Mouse (Mus musculus) mesoderm, embryonic 11.5 days (tissue): ENCODE measurements around the gene Cntf.
"Not testable (repeated sequence)": the region's sequence is repeated elsewhere in the genome, so short reads cannot be mapped to it uniquely, and the experiment has no call there.

Experiments
- DNase-seq: peaks from one replicate; pipeline ENCODE4 v3.0.0-alpha.2; 2012; ENCODE audit warnings: low read depth, low spot score

Cntf gene

DNA sequence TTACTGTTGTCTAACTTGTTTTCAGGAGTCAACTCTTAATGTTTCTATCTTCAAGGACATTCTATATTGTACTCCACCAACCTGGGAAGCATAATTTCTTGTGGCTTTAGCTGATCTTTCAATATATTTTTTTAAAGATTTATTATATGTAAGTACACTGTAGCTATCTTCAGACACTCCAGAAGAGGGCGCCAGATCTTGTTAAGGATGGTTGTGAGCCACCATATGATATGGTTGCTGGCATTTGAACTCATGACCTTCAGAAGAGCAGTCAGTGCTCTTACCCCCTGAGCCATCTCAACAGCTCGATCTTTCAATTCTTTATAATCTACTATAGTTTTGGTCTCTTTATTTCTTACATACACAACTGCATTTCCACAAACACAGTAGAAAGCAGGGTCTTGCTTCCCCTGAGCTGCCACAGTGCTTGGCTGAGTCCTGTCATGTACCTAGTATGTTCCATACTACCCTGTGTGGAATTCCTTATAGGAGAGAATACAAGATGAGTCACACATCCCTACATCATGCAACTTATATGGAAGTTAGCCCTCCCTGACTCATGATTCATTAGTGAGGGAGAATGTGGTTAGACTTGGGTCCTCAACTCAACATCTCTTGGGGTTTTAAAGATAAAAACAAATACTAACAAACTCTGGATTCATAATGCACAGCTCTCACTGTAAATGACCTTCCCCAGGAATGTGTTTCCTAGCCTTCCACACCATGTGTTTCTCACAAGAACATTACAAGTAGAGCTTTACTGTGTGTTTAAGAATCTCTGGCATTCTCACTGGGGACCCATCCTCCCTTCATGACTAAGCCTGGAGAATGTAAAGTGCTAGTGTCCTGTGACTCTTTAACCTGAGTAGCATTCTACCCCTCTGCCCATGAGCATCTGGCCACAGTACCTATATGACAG, 3.0 kb downstream of the Cntf start:
- DNase-seq, result no peak

- no peak for DNase-seq
Measured at GRCm38 (mm10) chr19:12759656-12760055, 5.8 kb downstream of the Cntf start.

DNA sequence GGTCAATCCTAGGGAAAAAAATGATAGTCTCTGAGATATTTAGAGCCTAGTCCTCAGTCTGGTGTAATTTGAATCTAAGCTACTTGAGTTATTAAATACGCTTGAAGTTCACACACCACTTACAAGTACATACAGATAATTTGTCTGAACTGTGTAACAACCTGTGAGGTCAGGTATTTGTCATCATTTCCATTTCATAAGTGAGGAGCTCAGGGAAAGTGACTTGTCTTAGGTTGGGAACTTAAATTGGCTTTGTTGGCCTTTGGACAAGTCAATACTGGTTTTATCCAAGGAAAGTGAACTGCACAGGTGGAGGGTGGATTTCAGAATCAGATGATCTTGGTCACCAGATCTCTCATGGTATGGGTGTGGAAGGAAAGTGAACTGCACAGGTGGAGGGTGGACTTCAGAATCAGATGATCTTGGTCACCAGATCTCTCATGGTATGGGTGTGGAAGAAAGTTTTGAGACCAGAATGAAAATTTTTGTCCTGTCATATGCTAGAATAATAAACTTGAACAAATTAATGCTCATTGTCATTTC, 6.4 kb downstream of the Cntf start:
- DNase-seq, result no peak

GRCm38 (mm10) chr19:12756286-12756685, 9.1 kb downstream of the Cntf start:
- DNase-seq, result no peak

DNA sequence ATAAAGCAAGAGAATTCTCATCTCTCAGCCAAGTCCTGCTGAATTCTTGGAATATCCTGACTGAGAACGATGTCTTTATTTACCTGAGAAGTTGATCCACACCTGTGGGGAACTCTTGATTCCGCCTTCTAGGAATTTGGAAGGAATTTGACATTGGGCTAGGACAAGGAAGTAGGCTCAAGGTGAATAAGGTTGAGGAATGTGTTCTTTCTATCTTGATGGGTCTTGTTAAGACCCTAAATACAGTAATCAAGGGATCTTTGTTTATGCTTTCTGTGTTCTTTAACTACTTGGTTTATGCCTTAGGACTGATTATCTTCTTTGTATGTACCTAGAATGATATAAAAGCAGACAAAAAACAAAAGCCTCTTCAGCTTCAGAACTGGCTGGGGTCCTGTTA, 33.5 kb downstream of the Cntf start:
- no peak for DNase-seq

DNA sequence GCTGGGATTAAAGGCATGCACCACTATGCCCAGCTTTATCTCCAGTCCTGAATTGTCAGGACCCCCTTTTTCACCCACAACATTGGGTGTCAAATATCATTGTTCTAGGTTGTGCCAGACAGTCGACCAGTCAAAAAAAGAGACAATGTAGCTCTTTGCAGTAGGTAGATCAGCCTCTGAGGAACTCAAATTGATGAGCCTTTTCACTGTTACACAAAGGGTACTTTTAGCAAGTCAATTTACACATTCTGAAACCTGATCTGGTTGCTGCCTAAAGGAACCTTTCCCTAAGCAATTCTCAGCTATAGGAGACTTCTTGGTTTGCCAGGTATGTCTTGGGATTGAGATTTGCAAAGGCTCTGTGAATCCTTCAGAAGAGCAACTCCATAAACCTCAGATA, 34.4 kb downstream of the Cntf start:
- no peak for DNase-seq

DNA sequence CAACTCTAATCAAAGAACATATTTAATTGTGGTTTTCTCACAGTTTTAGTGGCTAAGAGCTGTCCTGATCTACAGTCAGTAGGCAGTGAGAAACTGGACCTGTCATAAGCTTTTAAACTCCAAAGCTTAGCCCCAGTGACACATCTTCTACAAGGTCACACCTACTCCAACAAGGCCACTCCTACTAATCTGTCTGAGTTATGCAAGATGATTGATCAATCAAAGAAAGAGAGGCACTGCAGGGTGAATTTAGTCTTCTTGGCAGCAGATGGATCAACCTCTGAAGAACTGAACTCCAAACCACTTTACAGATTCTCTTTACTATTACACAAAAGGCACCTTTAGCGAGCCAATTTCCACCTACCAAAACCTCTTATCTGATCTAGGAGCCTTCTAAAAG, 39.6 kb downstream of the Cntf start:
- DNase-seq, result no peak

GRCm38 (mm10) chr19:12722308-12722707, 43.1 kb downstream of the Cntf start:
- no peak for DNase-seq

GRCm38 (mm10) chr19:12721596-12721995, 43.8 kb downstream of the Cntf start:
- not testable (repeated sequence) for DNase-seq

DNA sequence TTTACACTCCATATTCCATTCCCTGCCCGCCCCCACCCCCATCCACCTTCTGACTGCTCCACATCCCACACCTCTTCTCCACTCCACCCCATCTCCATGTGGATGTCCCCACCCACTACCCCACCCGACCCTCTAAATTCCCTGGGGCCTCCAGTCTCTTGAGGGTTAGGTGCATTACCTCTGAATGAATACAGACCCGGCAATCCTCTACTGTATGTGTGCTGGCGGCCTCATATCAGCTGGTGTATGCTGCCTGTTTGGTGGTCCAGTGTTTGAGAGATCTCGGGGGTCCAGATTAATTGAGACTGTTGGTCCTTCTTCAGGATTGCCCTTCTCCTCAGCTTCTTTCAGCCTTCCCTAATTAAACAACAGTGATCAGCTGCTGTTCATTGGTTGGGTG, 44.5 kb downstream of the Cntf start:
- DNase-seq, result not testable (repeated sequence)

DNA sequence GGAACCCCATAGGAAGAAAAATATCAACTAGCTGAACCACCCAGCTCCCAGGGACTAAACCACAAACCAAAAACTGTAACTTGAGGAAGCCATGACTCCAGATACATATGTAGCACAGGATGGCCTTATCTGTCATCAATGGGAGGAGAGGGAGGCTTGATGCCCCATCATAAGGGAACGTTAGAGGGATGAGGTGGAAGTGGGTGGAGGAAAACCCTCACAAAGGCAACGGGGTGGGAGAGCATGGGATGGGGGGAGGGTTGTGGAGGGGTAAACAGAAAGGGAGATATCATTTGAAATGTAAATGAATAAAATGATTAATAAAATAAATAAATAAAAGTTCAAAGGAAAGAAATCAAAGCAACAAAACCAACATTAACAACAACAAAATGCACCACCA, 45.0 kb downstream of the Cntf start:
- no peak for DNase-seq

DNA sequence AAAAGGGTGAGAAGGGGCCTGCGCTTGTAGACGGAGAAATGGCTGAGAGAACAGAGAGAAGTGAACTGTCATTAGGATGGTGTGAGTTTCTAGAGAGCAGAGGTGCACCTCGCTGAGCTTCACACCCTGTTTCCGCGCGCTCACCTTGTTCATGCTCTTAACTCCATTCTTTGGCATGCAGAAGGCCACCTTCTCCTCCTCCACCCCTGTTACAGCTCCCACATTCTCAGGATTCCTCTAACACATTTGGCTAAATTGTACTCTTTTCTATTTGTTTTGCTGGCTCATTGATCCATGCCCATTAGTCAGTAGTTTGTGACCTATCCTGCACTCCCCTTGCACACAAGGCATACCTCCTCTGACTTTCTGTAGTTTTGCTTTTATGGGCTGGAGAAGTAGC, 46.2 kb downstream of the Cntf start:
- no peak for DNase-seq
